Comparison of ENCODE assay signal across 21 mouse cellular contexts in genomic region chr4:59619611-59620245, GRCm38 (mm10). TPM values are rescaled to one million over a fixed set of nuclear protein-coding genes. Genes with fewer than 3 reads are reported as not detected.
DNase-seq lines count a peak whose midpoint lies in the region; TF ChIP-seq lines count a peak whose summit lies in the region.
"Had no signal": no experiment of that assay in that cellular context is flagged by ENCODE, and none has a peak within 500 bp of the region (broad histone marks: within the 10 kb centered on the region; RNA-seq: fewer than 3 reads in every experiment).

No protein-coding gene starts in this region.

- H3K36me3 ChIP-seq in myocyte (ENCODE audit: control insufficient read depth, insufficient read depth), result no peaks in the 10 kb centered on the region

- TF ChIP-seq POLR2A in myocyte (IDR thresholded peaks at IDR 0.05; ENCODE audit: insufficient read length, low read depth), result no peak

- H3K4me2 ChIP-seq in myocyte (ENCODE audit: low read depth), result no peak overlapping the region

- DNase-seq in heart, adult 11 months, result peak; percentile 61
- DNase-seq in heart, adult 9 months (ENCODE audit: low spot score in 2 of 2), result no peak
- DNase-seq in 3T3-L1 (ENCODE audit: low read depth, low spot score) (peak; percentile 81), NIH3T3 (ENCODE audit: low read depth) (peak; percentile 60)
- DNase-seq in adrenal gland, postnatal 36 days, result no peak
- no peak for DNase-seq in kidney, adult 11 months
- no peak for DNase-seq in B cell, adult 2 months
- DNase-seq: adrenal gland, adult 2 months; adrenal gland, adult 8-10 months; adrenal gland, postnatal 10 days; adrenal gland, postnatal 14 days; adrenal gland, postnatal 25 days; cerebellum, adult 11 months; cerebellum, adult 11-12 months; cerebellum, adult 18-20 months; cerebellum, adult 2 months; cerebellum, adult 8-10 months; cerebellum, adult 9-10 months had no signal

- no peak overlapping the region for H3ac ChIP-seq in myocyte (ENCODE audit: control insufficient read depth, insufficient read length)

- H3K27me3 ChIP-seq in myocyte (ENCODE audit: control insufficient read depth, insufficient read depth, insufficient read length), result no peaks in the 10 kb centered on the region
- H3K27me3 ChIP-seq: CH12.LX, Patski had no signal

- no peaks in the 10 kb centered on the region for H3K79me2 ChIP-seq in myocyte (ENCODE audit: control insufficient read depth, insufficient read depth)

- H3K4me3 ChIP-seq in myocyte, result no peak overlapping the region

TF ChIP-seq in myocyte, 11 proteins besides CTCF, POLR2A, EP300 and RAD21:
- TF ChIP-seq TCF3 (IDR thresholded peaks at IDR 0.05; ENCODE audit: insufficient read length, low read depth) (no peak), CEBPB (IDR thresholded peaks at IDR 0.05; ENCODE audit: insufficient read depth, poor library complexity, severe bottlenecking) (0 out of 2 replicates have a peak, but pooled peaks have one; percentile 36)

RNA-seq across cellular contexts. Expression of gene E130308A19Rik, which starts 6.3 kb away (rescaled TPM):
- 3.0 TPM for polyA plus RNA-seq in myocyte (2012; fragmentation: generic; extraction: Trizol)
- 10 to 100 TPM; 14.5 to 16.6 TPM for total RNA-seq in adrenal gland, postnatal 36 days (2021)

RNA-seq across cellular contexts. Expression of gene Hsdl2, which starts 38.4 kb away (rescaled TPM):
- polyA plus RNA-seq in myocyte (2012; fragmentation: generic; extraction: Trizol), result 9.5 TPM
- total RNA-seq in adrenal gland, postnatal 36 days (2021), result 10 to 100 TPM; 79.9 to 82.5 TPM

Comparison
In these comparisons a context has a peak if more than half of its experiments do, and no peak if none do; other contexts are left out.
1. DNase-seq: peak in heart, adult 11 months (single experiment), 3T3-L1 (single experiment) and NIH3T3 (single experiment); none in heart, adult 9 months (0 of 2), adrenal gland, postnatal 36 days (0 of 2), kidney, adult 11 months (single experiment) and B cell, adult 2 months (0 of 2).